Mouse (Mus musculus) inflammation-experienced regulatory T-cells (primary cell): Measurements from ENCODE around the gene Smim26. TPM values are rescaled to one million over a fixed set of nuclear protein-coding genes. Genes with fewer than 3 reads are reported as not detected.

Source experiments
- polyA plus RNA-seq, 2 experiments: library from polyadenylated mRNA; unstranded; fragments of 100-300 nt; shearing (Covaris generic); gene quantifications; one replicate each; pipeline ENCODE4 v1.2.1; 2017

The Smim26 gene
- 10 to 100 TPM; 20.0 to 23.9 TPM for polyA plus RNA-seq

DNA sequence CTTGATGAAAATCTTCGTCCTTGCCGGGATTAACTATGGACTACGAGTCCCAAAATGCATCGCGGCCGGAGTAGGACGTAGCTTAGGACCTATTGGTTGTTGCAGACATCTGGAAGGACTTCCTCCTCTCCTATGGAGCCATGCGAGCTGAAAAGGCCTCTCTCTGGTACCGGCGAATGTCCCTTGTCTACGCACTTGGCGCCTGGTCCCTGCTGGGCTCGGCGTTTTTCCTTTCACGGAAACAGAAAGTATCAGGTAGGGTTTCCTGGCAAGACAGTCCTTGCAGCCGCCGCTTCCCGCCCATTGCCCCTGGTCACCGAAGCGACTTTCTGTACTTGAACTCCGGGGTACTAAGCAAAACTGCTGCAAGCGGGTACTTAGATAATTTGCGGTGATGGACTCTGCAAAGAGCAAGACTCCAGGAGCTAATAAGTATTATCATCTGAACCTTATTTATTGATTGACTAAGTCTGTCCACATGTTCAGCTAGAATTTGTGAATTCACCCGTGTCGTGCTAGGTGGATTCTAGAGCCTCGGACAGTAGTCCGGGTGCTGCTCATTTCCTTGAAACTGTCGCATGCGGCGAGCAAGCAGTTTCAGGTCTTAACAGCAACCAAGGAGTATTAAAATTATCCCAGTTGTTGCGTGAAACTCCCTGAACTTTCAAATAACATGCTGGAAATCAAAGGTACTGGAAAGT, at the start of gene Smim26:
TSS of gene Smim26 (plus strand) at position 104 of the 701 bp plus-strand sequence.

GRCm38 (mm10) chr2:144550529-144550928, 43.3 kb upstream of the Smim26 start, which contains the start of gene Rbbp9:
TSS of gene Rbbp9 (minus strand) at chr2:144550869.

GRCm38 (mm10) chr2:144555820-144556552, 37.9 kb upstream of the Smim26 start, which contains the start of gene Sec23b:
TSS of gene Sec23b (plus strand) at chr2:144556229.

GRCm38 (mm10) chr2:144599831-144600687, 6.2 kb downstream of the Smim26 start, which contains the start of gene Dtd1:
TSS of gene Dtd1 (plus strand) at chr2:144599897.

Other genes with a start within 250 kb of the Smim26 start
- gene Kat14, start 225.1 kb upstream of the Smim26 start, polyA plus RNA-seq, result 10 to 100 TPM; 31.6 to 40.8 TPM
- gene Pet117, start 225.1 kb upstream of the Smim26 start, polyA plus RNA-seq, result 1 to 10 TPM; 5.4 to 7.8 TPM
- gene Dzank1, start 66.6 kb upstream of the Smim26 start, polyA plus RNA-seq, result under 1 TPM; 0.27 to 0.61 TPM
- 10 to 100 TPM; 30.8 to 34.0 TPM for gene Polr3f, start 66.3 kb upstream of the Smim26 start, polyA plus RNA-seq
- 1 to 10 TPM; 5.9 to 9.2 TPM for gene Rbbp9, start 43.2 kb upstream of the Smim26 start, polyA plus RNA-seq
- 100 to 1,000 TPM in 1 of 2 experiments, 10 to 100 TPM in 1; 78.4 to 104 TPM for gene Sec23b, start 37.8 kb upstream of the Smim26 start, polyA plus RNA-seq
- gene Dtd1, start 5.8 kb downstream of the Smim26 start, polyA plus RNA-seq, result 10 to 100 TPM; 56.5 to 57.1 TPM
- gene Scp2d1, start 229.6 kb downstream of the Smim26 start, polyA plus RNA-seq, result not detected